Mouse (Mus musculus) cerebellum, adult 11 months (tissue): Measurements from ENCODE around the gene Atxn7l1.

ENCODE experiments used
- DNase-seq: peaks from one replicate; pipeline ENCODE4 v3.0.0; 2022

The Atxn7l1 gene

DNA sequence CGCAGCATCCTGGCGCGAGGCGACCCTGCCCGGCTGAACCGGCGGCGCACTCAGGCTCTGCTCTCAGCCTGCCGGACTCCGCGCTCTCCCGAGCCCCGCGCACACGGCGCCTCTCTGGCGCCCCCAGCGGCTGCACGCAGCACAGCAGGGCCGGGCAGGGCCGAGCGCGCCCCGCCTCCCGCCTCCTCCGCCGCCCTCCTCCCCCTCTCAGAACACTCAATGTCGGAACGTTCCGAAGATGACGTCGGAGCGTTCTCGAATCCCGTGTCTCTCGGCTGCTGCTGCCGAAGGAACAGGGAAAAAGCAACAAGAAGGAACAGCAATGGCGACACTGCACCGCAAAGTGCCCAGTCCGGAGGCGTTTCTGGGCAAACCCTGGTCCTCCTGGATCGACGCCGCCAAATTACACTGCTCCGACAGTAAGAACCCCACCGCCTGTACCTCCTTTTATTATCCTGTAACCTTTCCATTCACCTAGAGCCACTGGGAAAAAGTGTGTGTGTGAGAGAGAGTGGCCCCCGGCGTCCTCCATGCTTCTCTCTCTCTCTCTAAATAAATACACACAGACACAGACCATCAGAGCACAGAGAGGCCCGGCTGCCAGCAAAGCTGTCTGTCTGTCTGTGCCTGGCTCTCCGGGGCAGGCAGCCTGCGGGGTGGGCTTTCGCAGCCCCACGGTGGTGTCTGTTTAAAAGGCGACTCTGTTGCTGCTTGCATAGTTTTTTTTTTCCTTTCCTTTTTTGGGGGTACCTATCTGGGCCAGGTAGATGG lies at the start of gene Atxn7l1:
TSS of gene Atxn7l1 (plus strand) at position 197 of the 771 bp plus-strand sequence.
- DNase-seq, result peak; percentile 89

DNA sequence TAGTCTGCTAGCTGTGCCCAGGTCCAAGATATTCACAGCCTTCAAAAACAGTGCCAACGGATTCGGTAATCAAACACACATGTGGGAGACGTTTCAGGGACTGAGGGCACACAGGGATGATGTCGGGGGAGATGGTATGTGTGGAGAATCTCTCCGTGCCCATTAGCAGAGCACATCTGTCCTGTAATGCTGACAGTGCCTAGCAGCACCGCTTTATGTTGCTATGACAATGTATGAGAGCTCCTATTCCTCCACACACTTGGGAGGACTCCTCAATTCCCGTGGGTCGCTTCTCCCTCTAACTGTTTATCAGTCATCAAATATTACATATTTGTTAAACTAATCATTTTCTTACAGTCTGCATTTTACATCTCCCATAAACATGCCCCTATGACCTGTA lies 45.9 kb upstream of the Atxn7l1 start:
- DNase-seq, result no peak

DNA sequence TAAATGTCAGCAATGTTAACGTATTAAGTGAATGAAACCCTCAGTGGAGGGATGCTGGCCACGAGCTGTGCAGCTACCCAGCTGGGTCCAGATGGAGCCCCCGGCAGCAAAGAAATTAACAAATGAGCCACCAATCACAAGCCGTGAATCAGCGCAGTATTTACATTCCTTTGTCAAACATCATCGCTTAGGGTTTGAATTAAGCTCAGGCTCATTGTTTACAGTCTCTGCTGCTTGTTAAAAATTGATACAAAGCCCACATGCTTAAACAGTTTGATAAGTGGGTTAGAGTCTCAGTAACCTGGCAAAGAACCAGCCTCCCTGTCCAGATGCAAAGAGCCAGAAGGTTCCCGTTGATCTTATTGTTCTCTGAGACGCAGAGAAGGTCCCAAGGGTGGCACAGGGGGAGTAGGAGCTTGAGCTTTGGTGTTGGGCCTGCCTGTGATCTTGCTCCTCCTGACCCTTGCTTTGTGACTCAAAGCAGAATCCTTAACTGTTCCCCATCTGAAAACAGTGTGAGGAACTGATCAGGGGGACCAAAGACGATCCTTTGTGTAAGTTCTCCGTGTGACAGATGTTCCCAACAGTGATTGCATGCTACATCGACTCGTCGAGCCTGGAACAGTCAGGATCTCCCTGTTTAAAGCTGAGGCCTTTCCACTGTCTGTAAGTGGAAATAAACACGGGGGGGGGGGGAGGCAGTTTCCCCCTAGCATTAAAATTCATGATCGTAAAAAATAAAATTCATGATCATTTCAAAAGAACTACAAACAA lies 45.0 kb upstream of the Atxn7l1 start:
- no peak for DNase-seq

DNA sequence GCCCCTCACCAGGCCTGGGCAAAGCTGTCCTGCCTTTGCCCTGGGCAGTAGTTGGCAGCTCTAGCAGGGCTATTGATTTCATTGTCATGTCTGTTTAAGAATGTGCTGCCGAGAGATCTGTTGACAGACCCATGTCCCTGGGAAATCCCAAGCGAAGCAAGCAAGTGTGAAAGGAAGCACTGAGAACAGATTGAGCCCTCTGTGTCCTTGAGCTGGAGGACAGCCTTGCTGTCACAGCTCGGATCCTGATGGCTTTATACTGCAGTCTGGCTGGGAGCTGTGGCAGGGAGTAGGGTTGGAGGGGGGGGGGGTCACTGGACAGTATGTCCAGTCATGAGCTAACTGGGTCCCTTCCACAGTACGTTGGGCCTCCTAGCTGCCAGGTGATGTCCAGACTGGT lies 41.8 kb upstream of the Atxn7l1 start:
- DNase-seq, result no peak

DNA sequence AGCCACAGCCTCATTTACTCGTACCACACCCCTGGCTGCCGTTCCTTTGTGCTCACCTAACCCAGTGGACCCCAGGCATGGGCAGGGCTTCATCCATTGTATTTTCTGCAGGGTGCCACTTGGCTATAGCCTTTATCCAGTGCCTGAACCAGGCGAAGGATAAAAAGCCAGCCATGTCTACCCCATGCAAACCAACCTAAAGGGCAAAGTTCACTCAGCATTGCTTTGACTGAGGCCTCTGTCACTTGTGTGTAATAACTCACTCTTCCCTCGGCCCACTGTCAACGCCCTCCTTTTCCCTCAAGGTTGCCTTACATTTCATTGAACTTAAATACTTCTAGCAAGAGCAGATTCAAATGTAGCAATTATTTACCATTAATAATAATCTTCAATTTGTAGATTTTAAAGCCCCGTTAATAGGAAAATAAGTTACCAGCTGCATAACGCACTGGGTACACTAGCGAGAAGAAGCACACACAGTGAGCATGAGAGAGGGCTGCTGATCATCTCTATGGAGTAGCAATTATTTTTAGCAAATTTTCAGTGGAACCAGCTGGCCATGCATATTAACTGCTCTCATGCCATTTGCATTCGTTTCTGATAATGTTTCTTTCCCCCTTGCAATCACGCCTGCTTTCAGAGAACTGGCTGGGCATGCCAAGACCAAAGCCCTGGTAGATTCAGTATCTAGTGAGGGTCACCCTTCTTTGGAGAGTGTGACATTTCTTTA lies 40.9 kb upstream of the Atxn7l1 start:
- no peak for DNase-seq

DNA sequence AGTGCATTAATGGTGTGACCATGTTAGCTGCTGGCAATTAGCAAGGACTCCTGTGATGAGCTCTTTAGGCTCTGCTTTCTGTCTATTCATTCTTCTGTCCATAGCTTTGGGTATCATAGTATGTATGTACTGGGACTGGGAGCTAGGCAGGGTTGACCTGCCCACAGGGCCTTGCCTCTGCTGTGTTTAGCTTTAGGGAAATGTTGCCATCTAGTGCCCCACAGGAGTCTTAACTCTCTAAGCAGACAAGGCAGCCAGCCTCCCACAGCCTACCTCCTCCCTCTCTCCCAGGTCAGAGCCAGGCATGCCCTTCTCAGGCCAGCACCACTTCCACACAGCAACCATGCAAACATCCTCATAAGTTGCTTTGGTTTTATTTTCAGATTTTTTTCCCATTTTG lies 38.0 kb upstream of the Atxn7l1 start:
- DNase-seq, result no peak

DNA sequence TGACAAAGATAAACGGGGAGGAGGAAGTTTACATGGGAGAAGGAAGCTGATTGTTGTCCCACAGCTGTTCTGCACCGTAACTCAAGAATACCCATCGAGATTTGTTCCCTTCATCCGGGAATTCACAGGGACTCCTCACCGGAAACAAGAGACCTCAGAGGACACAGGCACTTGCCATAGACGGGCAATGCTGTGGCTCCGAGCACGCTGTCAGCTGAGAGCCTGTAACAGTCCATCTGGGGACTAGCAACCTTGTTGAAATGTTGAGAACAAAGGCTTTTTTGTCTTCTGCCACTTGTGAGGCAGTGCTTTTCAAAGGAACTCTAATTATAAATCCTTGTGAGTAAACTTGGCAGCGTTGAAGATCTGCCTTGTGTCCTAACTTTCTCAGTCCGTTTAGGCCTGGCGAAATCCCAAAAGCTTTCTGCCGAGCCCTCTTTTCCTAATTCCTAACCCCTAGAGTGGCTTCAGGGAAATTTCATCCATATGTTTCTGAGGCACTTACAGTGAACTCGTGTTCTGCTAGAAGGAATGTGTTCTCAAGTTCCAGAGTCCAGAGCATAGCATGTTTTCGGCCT lies 36.5 kb upstream of the Atxn7l1 start:
- DNase-seq, result no peak

DNA sequence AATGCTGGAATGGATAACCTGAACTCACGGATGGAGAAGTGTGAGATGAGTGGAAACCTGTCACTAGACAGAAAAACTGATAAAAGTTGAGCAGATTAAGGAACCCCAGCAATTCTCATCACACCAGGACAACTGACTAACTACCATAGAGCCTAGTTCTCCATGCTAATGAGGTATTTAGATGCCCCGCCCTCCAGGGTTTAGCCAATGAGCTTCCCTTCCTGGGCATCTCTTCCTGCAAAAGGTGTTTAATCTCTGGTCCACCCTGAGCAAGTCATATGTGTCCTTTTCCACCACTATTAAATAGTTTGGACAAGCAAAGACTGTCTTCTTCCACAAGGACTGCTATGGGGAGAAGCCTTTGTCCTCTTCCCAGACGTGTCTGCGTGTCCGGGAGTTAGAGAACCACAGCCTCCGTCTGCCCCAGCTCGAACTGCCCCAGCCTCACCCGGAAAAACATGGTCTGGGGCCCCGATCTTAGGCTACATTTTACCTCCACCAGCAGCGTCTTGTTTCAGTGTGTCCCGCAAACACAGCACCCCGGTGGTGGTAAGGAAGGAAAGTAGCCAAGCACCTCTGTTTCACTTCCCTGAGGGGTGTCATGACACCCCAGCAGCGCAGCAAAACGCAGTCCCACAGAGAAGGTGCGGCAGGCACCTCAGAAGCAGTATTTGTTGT lies 28.7 kb upstream of the Atxn7l1 start:
- no peak for DNase-seq

DNA sequence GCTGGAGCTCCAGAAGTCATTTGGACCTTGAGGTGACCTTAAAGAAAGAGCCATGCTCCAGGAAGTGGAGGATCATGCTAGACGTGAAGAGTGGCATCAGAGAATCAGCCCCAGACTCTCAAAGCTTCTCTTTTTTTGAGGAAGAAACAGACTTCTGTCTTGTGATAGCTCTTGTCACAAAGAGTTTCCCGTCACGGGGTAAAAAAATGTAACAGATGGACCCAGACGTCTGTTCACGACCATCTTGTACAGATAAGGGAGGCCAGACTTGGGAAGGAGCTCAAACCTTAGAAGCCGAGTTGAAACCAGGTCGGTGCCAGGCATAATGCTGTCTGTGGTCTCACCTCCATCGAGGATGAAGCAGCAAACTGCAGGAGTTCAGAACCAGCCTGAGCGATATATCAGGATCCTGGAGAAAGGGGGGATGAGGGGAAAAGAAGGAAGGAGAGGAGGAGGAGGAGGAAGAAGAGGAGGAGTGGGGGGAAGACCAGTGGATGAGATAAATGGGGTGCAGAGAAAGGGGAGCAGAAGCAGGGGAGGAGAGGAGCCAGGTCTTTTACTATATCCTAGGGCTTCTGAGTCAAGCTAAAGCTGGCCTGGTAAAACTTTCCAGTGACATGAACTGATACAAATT lies 21.8 kb upstream of the Atxn7l1 start:
- DNase-seq, result no peak

DNA sequence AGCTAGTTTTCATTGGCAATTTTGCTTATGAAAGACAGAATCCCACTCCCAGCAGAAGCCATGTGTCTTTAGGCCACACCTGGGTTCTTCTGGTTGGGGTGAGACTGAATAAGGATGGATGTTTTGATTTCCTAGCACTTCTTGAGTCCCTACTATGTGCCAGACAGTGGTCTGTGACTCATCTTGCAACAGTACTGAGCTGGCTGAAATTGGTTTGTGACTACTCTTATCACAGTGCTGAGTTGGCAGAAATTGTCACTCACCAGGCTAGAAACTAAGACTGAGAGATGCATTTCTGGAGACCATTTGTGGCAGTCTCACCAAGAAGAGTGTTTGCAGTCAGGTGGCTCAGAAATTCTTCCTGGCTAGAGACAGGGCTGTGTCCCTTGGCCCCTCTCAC lies 21.2 kb upstream of the Atxn7l1 start:
- no peak for DNase-seq

DNA sequence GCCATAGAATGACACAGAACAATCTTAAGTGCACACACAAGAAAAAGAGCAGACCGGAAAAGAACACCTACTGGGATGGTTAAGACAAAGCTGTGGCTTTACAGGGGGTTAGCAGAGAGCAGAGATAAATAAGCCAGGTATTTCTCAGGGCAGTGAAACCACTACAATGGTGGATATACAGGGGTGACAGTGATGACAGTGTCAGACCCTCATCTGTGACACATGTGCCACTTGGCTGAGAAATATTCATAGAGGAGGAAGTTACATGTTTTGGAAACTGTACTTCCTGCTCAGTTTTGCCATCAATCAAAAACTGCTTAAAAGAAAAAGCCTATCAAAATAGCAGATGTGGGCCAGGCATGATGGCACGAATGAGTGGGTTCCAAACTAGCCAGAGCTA lies 19.4 kb upstream of the Atxn7l1 start:
- no peak for DNase-seq

DNA sequence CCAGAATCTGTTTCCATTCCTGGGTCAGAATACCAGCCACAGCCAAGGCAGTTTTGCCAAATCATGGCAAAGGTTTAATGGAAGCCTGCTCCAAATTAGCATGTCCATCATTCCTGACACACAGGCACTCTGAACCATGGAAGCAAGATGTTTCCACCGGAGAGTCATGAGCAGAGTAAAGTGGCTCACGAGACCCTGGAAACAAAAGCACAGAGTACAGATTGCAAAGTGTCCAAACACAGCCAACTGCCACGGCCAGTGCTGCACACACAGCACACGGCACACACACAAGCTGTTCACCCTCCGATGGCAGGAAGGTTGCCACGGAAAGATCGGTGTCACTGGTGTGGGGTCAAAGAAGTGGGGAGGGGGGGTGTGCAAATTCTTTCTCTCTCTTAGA lies 18.8 kb upstream of the Atxn7l1 start:
- DNase-seq, result no peak

DNA sequence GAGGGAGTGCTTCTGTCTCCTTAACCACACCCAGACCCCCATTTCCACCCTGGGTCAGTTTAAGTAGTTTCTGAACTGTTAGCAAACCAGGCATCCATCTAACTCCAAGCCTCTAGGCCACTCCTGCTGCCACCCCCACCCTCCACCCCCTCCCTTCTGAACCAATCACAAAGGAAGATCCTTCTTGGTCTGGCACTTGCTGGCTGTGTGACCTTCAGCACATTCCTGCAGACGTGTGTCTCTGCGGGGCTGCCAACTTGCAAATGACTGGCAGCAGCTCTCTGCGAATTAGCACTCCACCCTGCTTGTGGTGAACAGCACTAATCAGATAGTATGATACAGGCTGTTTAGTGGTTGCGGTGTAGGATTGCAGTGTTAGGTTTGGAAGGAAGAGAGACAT lies 18.1 kb upstream of the Atxn7l1 start:
- DNase-seq, result no peak

DNA sequence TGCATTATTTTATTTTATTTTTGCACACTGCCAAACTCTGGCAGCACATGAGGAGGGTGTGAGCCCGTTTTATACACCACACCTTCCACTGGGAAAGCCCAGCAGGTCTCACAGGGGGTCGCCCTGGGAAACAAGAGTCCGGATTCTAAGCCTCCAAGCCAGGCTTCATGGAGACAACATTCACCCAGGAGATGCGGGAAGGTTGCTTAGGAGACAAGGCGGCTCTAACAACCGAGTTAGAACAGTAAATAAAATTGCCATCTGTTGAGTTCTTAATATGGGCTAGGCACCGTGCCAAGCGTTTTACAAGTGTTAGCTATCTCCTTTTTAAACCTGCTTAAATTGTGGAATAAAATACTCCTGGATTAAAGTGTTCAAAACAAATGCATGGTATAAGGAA lies 17.1 kb upstream of the Atxn7l1 start:
- no peak for DNase-seq

DNA sequence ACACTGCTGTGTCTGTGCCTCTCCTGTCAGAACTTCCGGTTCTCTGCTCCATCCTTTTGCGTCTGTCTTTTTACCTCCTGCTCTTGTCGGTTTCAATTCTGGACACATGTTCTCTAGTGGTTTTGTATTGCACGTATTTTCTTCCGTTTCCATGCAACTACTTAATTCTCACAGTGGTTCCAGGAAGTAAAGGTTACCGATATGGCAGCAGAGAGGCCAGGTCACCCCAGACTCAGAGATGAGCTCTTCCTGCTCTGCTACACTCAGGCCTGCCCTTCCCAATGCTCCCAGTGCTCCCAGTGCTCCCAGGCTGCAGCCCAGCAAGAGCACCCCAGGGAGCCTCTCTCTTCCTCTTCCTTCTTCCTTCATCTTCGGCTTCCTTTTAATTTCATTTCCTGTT lies 15.7 kb upstream of the Atxn7l1 start:
- no peak for DNase-seq

DNA sequence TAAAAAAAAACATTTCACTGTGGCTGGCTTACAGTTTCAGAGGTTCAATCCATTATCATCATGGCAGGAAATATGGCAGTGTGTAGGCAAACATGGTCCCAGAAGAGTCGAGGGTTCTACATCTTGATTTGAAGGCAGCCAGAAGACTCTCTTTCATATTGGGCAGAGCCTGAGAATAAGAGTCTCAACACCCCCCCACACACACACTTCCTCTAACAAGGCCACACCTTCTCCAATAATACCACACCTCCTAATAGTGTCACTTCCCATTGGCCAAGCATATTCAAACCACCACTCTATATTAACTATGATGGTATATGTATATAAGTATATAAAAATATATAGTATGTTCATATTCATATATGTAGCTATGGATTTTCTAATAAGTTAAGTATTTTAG lies 9.6 kb upstream of the Atxn7l1 start:
- DNase-seq, result no peak

DNA sequence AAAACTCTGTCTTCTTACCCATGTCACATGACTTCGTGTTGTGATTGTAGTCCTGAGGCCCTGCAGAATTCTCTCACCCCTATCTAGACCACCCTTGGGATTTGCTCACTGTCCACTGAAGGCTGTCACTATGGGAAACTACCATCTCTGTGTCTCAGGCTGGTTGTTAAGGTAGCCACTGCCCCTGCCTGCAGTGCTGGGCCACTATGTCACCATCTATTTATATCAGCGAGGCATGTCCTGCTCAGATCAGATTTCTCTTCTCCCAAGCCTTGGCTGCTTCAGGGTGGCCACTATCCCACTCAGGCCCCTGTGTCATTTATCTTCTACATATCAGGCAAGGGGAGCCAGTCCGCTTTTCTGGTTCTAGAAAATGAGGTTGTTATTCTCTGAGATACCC lies 8.4 kb upstream of the Atxn7l1 start:
- DNase-seq, result no peak

DNA sequence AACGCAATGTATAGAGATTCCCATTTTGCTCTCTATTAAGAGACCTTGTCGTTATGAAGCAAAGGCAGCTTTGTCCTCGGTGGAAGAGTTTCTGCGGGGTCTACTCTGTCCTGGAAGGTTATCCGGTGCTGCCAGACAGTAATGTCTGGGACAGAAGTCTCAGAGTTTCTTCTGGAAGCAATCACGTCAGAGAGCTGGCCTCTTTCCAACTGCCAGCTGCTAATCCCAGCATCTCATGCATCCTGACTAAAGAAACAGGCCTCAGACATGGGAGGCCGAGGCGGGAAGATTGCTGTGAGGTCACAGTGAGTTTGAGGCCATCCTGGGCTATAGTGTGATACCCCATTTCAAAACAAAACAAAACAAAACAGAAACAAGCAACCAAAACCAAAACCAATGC lies 3.0 kb upstream of the Atxn7l1 start:
- DNase-seq, result no peak

DNA sequence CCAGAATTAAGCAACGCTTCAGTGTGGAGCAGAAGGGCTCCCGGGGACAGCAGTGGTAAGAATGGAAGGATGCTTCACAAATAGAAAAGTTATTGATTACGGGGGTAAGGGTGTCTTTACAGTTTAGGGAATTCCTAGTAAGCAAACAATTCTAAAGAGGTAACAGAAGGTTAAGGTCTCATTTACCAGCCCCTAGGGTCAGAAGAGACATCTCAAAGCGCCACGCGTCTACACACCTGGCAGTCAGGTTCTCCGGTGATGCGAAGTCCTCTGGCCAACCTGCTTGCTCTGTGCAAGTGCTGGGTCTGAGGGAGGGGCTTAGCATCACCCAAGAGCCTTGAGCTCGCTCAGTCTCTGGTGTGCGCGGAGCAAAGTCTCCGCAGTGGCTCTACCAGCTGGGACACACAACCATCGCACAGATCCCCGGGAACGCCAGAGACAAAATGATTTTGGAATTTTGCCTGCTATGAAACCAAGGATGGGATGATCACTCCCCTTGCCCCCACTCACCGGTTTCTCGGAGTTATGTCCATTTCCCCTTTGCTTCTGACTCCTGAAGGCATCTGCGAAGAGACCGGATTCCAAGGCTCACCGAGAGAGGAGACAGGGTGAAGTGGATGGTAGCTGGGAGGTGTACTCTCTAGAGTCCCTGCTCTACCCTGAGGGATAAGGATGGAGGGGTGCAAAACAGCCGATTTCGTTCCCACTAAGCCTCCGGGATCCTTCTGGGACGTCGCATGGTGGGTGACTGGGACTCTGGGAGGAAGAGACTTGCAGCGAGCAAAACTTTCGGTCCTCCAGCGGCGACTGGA lies 665 bp upstream of the Atxn7l1 start:
- no peak for DNase-seq

DNA sequence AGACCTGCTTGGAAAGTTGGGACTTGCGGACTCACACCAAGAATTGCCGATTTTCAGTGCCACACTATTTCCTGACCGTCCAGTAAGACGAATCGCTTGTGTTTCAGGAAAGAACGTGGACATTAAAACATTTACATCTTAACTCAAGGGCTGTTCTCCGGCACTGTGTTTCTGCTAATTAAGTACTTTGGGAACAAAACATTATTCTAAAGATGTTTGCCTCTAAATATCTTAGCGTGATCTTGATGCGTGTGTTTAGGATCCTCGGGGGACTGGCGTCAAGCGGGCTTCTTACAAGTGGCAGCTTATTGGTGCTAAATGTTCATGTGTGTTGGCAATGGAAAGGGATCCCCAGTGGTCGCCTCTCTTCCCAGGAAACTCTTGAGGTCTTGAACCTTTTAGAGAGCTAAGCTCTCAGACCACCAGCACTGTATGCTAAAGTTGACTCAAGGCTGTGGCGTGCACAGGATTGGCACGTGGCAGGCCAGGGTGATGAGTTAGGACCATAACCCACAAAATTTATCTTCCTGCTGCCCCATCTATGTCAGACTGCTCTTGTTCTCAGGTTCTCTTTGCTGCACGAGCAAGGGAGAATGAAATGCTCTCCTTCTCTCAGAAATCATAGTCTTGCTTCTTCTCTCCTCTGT lies 2.2 kb downstream of the Atxn7l1 start:
- DNase-seq, result no peak

DNA sequence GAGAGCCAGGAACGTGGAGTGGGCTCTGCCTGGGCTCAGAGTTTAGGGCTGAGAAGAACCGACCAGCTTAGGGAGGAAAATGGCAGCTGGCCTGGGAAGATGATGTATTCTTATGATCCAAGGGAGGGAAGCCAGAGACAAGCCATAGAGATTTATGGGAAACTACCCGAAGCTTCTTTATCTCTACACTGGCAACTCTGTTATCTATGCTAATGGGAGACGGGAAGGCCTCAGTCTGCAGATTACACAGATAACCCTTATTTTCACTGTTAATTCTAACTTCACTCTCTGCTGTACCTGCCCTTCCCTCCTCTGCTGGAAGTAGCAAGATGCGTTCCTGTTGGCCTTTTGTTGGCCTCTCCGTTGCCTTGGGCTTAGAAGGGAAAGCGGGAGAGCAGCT lies 5.6 kb downstream of the Atxn7l1 start:
- no peak for DNase-seq
